Mouse (Mus musculus) lung, postnatal 36 days (tissue): ENCODE data around the gene Slc1a2.

Experiments
- DNase-seq: peaks from one replicate; pipeline ENCODE4 v3.0.0; 2022; ENCODE audit warnings: mixed read lengths

Gene Slc1a2

DNA sequence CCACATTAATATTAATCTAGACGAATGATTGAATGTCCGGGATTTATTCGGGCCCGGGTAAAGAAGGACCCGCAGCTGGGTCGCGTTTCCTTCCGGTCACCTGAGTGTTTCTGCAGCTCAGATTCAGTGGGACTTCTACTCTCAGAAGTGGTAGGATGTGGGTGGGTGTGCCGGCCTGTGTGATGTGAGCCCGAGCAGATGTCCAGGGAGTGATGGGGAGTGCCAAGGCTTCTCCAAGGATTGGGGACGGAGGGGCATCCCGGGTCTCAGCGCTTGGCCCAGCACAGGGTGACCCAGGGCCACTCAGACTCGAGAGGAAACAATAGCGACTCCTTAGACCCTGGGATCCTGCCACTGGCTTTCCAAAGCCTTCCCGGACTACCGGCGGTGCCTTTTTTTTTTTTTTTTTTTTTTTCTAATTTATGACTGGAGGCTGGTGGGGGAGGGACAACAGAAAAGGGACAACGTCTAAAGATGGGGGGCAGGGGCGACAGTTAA is at the start of gene Slc1a2:
Gene Slc1a2 (plus strand): TSS at position 497 of the 498 bp plus-strand sequence.
- DNase-seq: no peak

GRCm38 (mm10) chr2:102610485-102610884 is 48.0 kb upstream of the Slc1a2 start:
- no peak for DNase-seq

DNA sequence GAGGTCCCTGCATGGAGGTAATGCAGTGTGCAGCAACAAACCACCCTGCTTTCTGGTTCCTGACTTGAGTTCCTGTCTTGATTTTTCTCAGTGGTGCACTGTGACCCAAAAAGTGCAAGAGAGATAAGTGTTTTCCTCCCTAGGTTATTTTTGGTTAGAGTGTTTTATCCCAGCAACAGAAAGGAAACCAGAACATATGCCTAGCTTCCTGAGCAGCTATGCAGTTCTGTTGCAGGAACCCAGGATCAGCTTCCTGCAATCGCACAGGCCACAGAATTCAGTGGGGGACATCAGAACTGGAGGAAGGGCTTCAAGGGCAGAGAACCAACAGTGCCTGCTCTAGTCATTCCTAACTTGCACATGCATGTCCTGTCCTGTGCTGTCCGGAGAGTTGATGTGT is 41.8 kb upstream of the Slc1a2 start:
- DNase-seq: no peak

- no peak for DNase-seq
Observed at GRCm38 (mm10) chr2:102620744-102621429, 37.6 kb upstream of the Slc1a2 start.

DNA sequence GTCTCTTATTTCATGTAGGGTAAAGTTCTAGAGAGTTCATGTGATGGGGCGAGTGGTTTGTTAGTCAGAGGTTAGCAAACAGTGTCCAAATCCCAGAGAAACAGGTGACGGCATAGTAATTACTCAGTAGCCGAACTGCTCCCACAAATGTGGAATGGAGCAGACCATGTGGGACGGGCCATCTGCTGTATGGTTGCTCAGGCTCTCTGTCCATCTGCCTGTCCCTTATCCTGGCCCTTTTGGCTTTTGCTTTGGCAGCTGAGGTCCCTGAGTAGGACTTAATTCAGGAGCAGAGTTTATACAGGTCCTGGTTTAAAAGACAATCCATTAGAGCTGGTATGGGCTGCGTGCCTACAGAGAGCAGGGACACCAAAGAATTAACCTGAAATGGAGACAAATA is 36.3 kb upstream of the Slc1a2 start:
- no peak for DNase-seq

- no peak for DNase-seq
Observed at GRCm38 (mm10) chr2:102622943-102623342, 35.5 kb upstream of the Slc1a2 start.

DNA sequence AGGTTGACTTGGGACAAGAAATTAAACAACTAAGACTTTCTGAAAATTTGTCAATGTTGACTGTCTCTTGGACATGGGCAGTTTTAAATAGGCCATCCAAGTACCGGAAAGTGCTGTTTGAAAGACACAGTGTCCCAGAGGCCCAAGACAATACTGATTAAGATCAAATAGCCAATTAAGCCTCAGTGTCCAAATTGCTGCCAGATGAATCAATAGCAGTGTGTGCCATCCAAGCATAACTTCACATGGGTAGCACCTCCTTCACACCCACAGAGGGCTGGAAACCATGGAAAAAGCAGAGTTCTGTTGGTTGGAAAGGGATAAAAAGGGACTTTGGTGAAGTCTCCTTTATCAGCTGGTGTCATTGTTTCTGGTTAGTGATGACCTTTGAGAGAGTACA is 33.9 kb upstream of the Slc1a2 start:
- no peak for DNase-seq

- no peak for DNase-seq
Observed at GRCm38 (mm10) chr2:102632361-102632760, 26.1 kb upstream of the Slc1a2 start.

GRCm38 (mm10) chr2:102634010-102634409 is 24.4 kb upstream of the Slc1a2 start:
- no peak for DNase-seq

GRCm38 (mm10) chr2:102635523-102636060 is 22.9 kb upstream of the Slc1a2 start:
- peak; percentile 30 for DNase-seq

DNA sequence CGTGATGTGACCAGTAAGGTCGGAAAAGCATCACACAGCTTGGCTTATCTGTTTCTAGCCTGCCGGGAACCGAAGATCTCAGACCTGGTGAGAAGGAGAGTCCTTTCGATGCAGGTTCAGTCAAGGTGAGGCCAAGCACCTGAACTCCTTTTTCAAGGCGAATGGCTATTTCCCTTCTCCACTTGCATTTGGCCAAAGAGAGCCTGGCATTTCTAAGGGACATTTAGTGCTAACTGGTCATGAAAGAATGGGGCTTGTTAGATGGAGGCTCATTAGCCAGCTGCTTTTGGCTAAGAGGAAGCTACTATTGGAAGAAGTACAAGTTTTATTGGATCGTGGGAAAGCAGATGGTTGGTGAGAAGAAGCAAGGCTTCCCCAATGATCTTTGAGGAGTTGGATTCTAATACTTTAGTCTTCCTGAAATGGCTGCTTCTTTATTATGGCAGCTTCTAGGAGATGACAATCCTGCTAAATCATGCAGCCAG is 22.3 kb upstream of the Slc1a2 start:
- DNase-seq: no peak

- DNase-seq: peak; percentile 14
Observed at GRCm38 (mm10) chr2:102638140-102638539, 20.3 kb upstream of the Slc1a2 start.

- no peak for DNase-seq
Observed at GRCm38 (mm10) chr2:102638690-102639089, 19.8 kb upstream of the Slc1a2 start.

GRCm38 (mm10) chr2:102648845-102649500 is 9.5 kb upstream of the Slc1a2 start:
- no peak for DNase-seq

DNA sequence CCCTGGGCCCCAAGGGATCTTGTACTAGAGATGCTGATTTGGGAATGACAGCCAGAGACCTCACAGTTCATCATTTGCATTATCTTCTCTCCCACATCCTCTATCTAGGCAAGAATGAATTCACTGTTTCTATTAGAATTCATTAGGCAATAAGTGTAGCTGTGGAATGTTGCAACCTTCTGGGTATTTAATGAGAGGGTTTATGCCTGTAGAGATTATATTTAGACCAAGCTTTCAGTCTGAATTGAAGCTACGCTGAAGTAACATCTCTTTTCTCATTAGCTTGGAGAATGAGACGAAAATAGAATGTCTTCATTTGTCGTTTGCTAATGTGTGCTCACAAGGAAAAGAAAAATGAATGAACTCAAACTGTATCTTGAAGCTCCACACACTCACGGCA is 8.1 kb upstream of the Slc1a2 start:
- no peak for DNase-seq

DNA sequence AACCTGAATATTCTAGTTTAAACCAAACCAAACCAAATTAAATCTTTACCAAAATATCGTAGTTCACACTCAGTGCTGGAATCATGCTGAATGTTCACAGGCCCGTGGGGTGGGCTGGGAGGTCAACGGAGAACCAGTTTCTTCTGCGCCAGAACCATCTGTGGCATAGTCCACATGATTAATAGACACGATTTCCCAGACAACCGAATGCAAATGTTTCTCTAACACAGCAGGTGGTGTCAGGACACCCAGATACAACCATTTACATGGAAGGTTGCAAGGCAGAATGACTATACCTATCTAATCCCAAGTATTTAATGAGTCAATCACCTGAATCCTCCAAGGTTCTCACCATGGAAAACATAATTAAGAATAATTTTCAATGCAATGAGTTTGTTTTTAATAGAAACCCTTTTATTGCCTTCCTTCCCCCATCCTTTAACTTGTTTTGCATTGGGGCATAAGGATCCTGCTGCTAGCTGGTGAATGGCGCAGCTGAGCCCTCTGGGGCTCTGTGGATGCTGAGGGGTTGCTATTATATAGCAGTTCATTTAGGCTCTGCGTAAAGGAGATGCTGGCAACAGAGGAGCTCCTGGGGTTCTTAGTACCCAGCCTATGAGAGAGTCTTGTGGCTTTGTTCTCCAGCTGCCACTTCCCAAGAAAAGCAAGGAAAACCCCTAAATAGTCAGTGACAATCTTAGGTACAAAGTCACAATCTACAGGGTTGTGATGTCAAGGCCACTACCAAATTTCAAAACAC is 2.3 kb upstream of the Slc1a2 start:
- DNase-seq: no peak

DNA sequence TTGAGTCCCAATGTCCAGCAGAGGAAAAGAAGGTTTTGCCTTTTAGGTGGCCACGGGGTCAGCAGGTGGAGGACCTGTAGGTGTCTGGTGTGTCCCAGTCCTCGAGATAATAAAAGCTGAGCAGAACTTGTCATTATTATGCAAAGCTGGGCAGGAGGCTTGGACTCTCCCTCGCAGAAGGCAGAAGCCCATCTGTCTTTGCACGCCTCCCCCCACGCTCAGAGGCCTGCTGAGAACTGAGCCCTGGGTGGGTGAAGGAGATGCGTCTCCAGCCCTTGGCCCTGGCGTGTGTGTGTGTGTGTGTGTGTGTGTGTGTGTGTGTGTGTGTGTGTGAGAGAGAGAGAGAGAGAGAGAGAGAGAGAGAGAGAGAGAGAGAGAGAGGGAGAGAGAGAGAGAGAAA is 733 bp upstream of the Slc1a2 start:
- no peak for DNase-seq

GRCm38 (mm10) chr2:102658661-102659520 is 432 bp downstream of the Slc1a2 start:
- DNase-seq: no peak

DNA sequence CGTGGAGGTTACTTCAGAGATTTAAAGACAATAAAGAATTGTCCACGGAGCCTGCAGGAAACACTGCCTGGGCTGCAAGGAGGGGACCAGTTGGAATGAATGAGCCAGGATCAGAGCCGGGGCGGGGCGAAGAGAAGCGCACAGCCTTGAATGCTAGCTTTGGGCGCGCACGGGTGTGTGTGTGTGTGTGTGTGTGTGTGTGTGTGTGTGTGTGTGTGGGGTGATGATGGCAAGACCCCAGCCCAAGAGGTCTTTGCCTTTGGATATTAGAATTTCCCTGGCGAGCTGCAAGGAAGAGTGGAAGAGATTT is 1.0 kb downstream of the Slc1a2 start:
- no peak for DNase-seq

GRCm38 (mm10) chr2:102661052-102661451 is 2.6 kb downstream of the Slc1a2 start:
- DNase-seq: no peak

- DNase-seq: no peak
Observed at GRCm38 (mm10) chr2:102662911-102663310, 4.5 kb downstream of the Slc1a2 start.

- no peak for DNase-seq
Observed at GRCm38 (mm10) chr2:102663339-102663738, 4.9 kb downstream of the Slc1a2 start.
